Mouse (Mus musculus) G1E (cell line): ENCODE measurements around the gene St7l. TPM values are rescaled to one million over a fixed set of nuclear protein-coding genes. Genes with fewer than 3 reads are reported as not detected.

Source experiments
- ATAC-seq: 2 replicates; pipeline ENCODE4 v1.8.0; 2016; ENCODE audit warnings: mild to moderate bottlenecking; ENCODE audit not compliant: insufficient number of reproducible peaks, poor library complexity, low FRiP score, severe bottlenecking; ENCODE audit errors: extremely low read depth
- DNase-seq: peaks from one replicate; pipeline ENCODE4 v3.0.0; 2012; ENCODE audit warnings: low spot score
- H3K27me3 ChIP-seq: 2 replicates; pipeline ENCODE4 v1.6.1; 2012; ENCODE audit warnings: mild to moderate bottlenecking, low read length, inconsistent platforms; ENCODE audit not compliant: insufficient read depth
- H3K36me3 ChIP-seq: replicated peaks from 2 replicates; pipeline ENCODE3; 2012; ENCODE audit warnings: mild to moderate bottlenecking, inconsistent platforms
- H3K4me1 ChIP-seq: 2 replicates; pipeline ENCODE4 v1.6.1; 2012; ENCODE audit warnings: low read depth, low read length, inconsistent platforms, mixed read lengths; ENCODE audit not compliant: insufficient read depth
- H3K4me3 ChIP-seq: 2 replicates; pipeline ENCODE4 v1.5.1; 2012; ENCODE audit warnings: low read depth, mild to moderate bottlenecking, inconsistent platforms, low read length, moderate library complexity, mixed read lengths
- H3K9me3 ChIP-seq: replicated peaks from 2 replicates; pipeline ENCODE4 v1.6.1; 2012; ENCODE audit warnings: inconsistent platforms
- CTCF ChIP-seq: IDR thresholded peaks from 2 replicates; pipeline ENCODE4 v1.5.1; 2012; ENCODE audit warnings: low read depth, low read length, inconsistent platforms, mixed read lengths
- GATA1 ChIP-seq: IDR thresholded peaks from 2 replicates; pipeline ENCODE4 v1.6.1; 2012; ENCODE audit warnings: borderline replicate concordance, low read length, inconsistent platforms, mixed read lengths
- GATA2 ChIP-seq: IDR thresholded peaks from 2 replicates; pipeline ENCODE4 v1.6.1; 2012; ENCODE audit warnings: low read depth, low read length, inconsistent platforms, borderline replicate concordance
- POLR2AphosphoS5 ChIP-seq: IDR thresholded peaks from 2 replicates; pipeline ENCODE4 v1.6.1; 2012; ENCODE audit warnings: low read depth, low read length, inconsistent platforms; ENCODE audit not compliant: insufficient replicate concordance
- TAL1 ChIP-seq: conservative IDR thresholded peaks from 2 replicates; pipeline ENCODE4 v1.6.1; 2012; ENCODE audit warnings: low read depth, low read length, inconsistent platforms, mixed read lengths
- polyA plus RNA-seq: library from polyadenylated mRNA; stranded (reverse); fragments of >175 nt; gene quantifications from 2 replicates; pipeline ENCODE4 v1.2.3, GENCODE M21; 2012
- total RNA-seq, 2 experiments: library from RNA; stranded (forward) in 1 of 2; stranded (reverse) in 1 of 2; fragments of 200-1000 nt in 1 of 2; fragments of >200 nt in 1 of 2; fragmentation: Nextera tagmentation in 1 of 2; gene quantifications; 2 replicates each; pipeline ENCODE4 v1.2.3; 2014 to 2017

The St7l gene
- total and polyA plus RNA-seq, 3 experiments: 3.1 to 32.7 (median 25.9) TPM

GRCm38 (mm10) chr3:104869611-104870010 is 5.8 kb downstream of the St7l start:
- Histone ChIP-seq H3K9me3 (no peaks in the 10 kb centered on the region), H3K4me1 (peaks cover 10% of the 10 kb centered on the region), H3K27me3 (no peaks in the 10 kb centered on the region), H3K4me3 (no peak overlapping the region), H3K36me3 (peaks cover 57% of the 10 kb centered on the region)
- DNase-seq (no peak), ATAC-seq (no peak)
- no peak for TF ChIP-seq GATA1
- TF ChIP-seq GATA2: no peak
- no peak for TF ChIP-seq TAL1
- TF ChIP-seq POLR2AphosphoS5: no peak
- TF ChIP-seq CTCF: no peak

DNA sequence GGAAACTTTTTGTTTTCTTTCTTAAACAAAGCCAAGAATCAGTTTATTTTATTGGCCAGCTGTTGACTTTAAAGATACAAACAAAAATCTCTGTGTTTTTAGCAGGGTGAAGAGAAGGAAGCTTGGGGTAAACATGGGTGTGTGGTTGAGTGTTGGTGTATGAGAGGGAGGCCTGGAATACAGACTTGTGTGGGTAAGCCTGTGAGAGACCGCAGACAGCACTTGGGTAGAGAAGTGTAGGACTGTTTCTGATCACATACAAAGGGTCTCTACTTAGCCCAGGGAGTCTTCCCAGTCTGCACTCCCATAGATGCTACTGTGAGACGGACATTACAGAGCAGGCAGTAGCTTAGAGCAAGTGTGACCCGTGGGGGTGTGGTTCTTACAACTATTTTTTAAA is 24.8 kb downstream of the St7l start:
- H3K4me3 ChIP-seq: no peak overlapping the region
- DNase-seq (no peak), ATAC-seq (no peak)
- no peak for TF ChIP-seq POLR2AphosphoS5
- no peak for TF ChIP-seq GATA2
- no peak for TF ChIP-seq TAL1
- no peak for TF ChIP-seq GATA1
- no peak for TF ChIP-seq CTCF
- H3K27me3 ChIP-seq: no peaks in the 10 kb centered on the region
- H3K9me3 ChIP-seq: no peaks in the 10 kb centered on the region
- no peaks in the 10 kb centered on the region for H3K4me1 ChIP-seq
- H3K36me3 ChIP-seq: peaks cover 51% of the 10 kb centered on the region

- ATAC-seq: no peak
- H3K36me3 ChIP-seq: peaks cover 67% of the 10 kb centered on the region
- H3K9me3 ChIP-seq: no peaks in the 10 kb centered on the region
- no peak for TF ChIP-seq GATA1
- TF ChIP-seq TAL1: no peak
- no peak for TF ChIP-seq CTCF
- TF ChIP-seq POLR2AphosphoS5: no peak
- no peak for TF ChIP-seq GATA2
- H3K27me3 ChIP-seq: no peaks in the 10 kb centered on the region
- no peak overlapping the region for H3K4me3 ChIP-seq
- no peak for DNase-seq
- H3K4me1 ChIP-seq: no peaks in the 10 kb centered on the region
These were observed 32.3 kb downstream of the St7l start for GRCm38 (mm10) chr3:104896141-104896540.

DNA sequence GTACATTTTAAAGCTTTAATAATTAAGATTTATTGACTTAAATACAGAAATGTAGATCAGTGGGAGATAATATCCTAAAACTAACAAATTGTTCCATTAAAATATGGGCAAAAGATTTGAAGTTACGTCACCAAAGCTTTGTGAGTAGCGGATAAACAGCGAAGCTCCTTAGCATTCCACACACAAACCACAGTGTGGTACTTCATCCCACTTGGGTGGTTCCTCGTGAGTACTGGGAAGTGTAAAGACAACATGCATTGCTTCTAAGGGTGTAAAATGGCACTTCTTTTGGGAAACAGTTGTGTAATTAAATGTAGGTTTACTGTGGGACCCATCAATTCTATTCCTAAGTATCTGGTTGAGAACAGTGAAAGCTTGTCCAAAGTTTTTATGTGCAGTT is 37.3 kb downstream of the St7l start:
- Histone ChIP-seq H3K27me3 (no peaks in the 10 kb centered on the region), H3K9me3 (no peaks in the 10 kb centered on the region), H3K4me3 (no peak overlapping the region), H3K36me3 (peaks cover 63% of the 10 kb centered on the region), H3K4me1 (no peaks in the 10 kb centered on the region)
- ATAC-seq (no peak), DNase-seq (no peak)
- no peak for TF ChIP-seq CTCF
- no peak for TF ChIP-seq POLR2AphosphoS5
- TF ChIP-seq GATA2: no peak
- no peak for TF ChIP-seq TAL1
- no peak for TF ChIP-seq GATA1

DNA sequence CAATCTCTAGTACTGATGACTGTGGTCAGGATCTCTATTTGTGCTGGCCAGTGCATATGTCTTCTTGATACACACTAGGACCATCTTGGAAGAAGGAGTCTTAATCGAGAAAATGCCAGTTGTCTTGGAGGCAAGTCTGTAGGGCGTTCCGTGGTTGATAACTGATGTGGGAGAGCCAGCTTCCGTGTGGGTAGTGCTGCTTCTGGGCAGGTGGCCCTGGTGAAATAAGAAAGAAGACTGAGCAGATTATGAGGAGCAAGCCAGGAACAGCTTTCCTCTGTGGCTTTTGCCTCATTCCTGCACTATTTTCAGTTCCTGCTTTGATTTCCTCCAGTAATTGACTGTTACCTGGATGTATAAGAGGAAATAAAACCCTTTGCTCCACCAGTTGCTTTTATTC is 41.6 kb downstream of the St7l start:
- no peaks in the 10 kb centered on the region for H3K27me3 ChIP-seq
- DNase-seq (no peak), ATAC-seq (no peak)
- H3K4me1 ChIP-seq: no peaks in the 10 kb centered on the region
- H3K9me3 ChIP-seq: no peaks in the 10 kb centered on the region
- H3K36me3 ChIP-seq: peaks cover 51% of the 10 kb centered on the region
- TF ChIP-seq GATA2 (no peak), TAL1 (no peak), GATA1 (no peak), CTCF (no peak), POLR2AphosphoS5 (no peak)
- H3K4me3 ChIP-seq: no peak overlapping the region

GRCm38 (mm10) chr3:104906007-104906406 is 42.2 kb downstream of the St7l start:
- H3K9me3 ChIP-seq: no peaks in the 10 kb centered on the region
- H3K4me1 ChIP-seq: no peaks in the 10 kb centered on the region
- H3K27me3 ChIP-seq: no peaks in the 10 kb centered on the region
- H3K4me3 ChIP-seq: no peak overlapping the region
- ATAC-seq (no peak), DNase-seq (no peak)
- TF ChIP-seq GATA1 (no peak), GATA2 (no peak), POLR2AphosphoS5 (no peak), CTCF (no peak)
- peaks cover 54% of the 10 kb centered on the region for H3K36me3 ChIP-seq

- ATAC-seq (no peak), DNase-seq (no peak)
- H3K4me3 ChIP-seq: no peak overlapping the region
- H3K4me1 ChIP-seq: no peaks in the 10 kb centered on the region
- TF ChIP-seq CTCF (no peak), TAL1 (no peak), GATA1 (no peak), GATA2 (no peak), POLR2AphosphoS5 (no peak)
- H3K9me3 ChIP-seq: no peaks in the 10 kb centered on the region
- H3K27me3 ChIP-seq: no peaks in the 10 kb centered on the region
- H3K36me3 ChIP-seq: peaks cover 54% of the 10 kb centered on the region
These were observed 45.4 kb downstream of the St7l start for GRCm38 (mm10) chr3:104909195-104909594.
